Mouse (Mus musculus): ENCODE data around the gene Nudt9.

- TF ChIP-seq CTCF (conservative IDR thresholded peaks at IDR 0.05; ENCODE audit: low read length) (no peak), POU5F1 (IDR thresholded peaks at IDR 0.05; ENCODE audit: borderline replicate concordance, low read length) (no peak)
Measured at GRCm38 (mm10) chr5:104110171-104110920, 64.2 kb downstream of the Nudt9 start.
